Mouse (Mus musculus) embryonic facial prominence, embryonic 10.5 days (tissue): ENCODE measurements around the gene Gtf2h4. TPM values are rescaled to one million over a fixed set of nuclear protein-coding genes. Genes with fewer than 3 reads are reported as not detected.

Source experiments
- DNase-seq: peaks from one replicate; pipeline ENCODE4 v3.0.0-alpha.2; 2017; ENCODE audit warnings: low spot score
- H3K27ac ChIP-seq: fragments of 300-500 bp; sonication (generic); replicated peaks from 2 replicates; pipeline ENCODE4 v1.5.1; 2016; ENCODE audit warnings: mild to moderate bottlenecking
- H3K27me3 ChIP-seq: fragments of 300-500 bp; sonication (generic); replicated peaks from 2 replicates; pipeline ENCODE4 v1.6.1; 2016; ENCODE audit warnings: low read depth, mild to moderate bottlenecking; ENCODE audit not compliant: poor library complexity, severe bottlenecking
- H3K36me3 ChIP-seq: fragments of 300-500 bp; sonication (generic); replicated peaks from 2 replicates; pipeline ENCODE4 v1.6.1; 2016; ENCODE audit warnings: mild to moderate bottlenecking, moderate library complexity
- H3K4me1 ChIP-seq: fragments of 300-500 bp; sonication (generic); 2 replicates; pipeline ENCODE4 v1.6.1; 2016
- H3K4me3 ChIP-seq: fragments of 300-500 bp; sonication (generic); 2 replicates; pipeline ENCODE4 v1.5.1; 2016; ENCODE audit warnings: mild to moderate bottlenecking, moderate library complexity
- H3K9me3 ChIP-seq: fragments of 300-500 bp; sonication (generic); 2 replicates; pipeline ENCODE4 v1.6.1; 2016; ENCODE audit warnings: mild to moderate bottlenecking
- WGBS: fragments of 180-500 bp; shearing (Covaris S2); methylation state at CpG from one replicate; pipeline ENCODE4 v1.1.7; 2016; 5-methylcytosine and 5-hydroxymethylcytosine counted together
- polyA plus RNA-seq: library from polyadenylated mRNA; unstranded; fragments of >200 nt; fragmentation: Nextera tagmentation; extraction: Ambion mirVana; gene quantifications from 2 replicates; pipeline ENCODE4 v1.2.1, GENCODE M21; 2016

The Gtf2h4 gene
- polyA plus RNA-seq, 1 experiment from 2014 or later: 57.6 TPM

DNA sequence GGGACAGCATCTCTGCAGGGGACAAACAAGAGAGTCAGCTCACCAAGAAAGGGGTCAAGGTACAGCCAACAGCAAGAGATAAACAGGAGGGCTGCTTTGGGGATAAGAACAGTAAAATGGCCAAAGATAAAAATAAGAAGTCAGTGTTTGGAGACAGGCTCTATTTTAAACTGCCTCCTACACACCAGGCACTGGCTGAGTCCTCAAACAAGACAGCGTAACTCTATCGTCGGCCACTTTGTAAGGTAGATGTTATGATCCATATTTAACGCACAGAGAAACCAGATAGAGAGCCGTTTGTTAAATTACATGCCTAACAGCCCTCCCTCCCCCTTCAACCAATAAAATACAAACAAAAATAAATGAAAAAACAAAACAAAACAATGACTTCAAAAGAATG lies 20.4 kb upstream of the Gtf2h4 start:
- Histone ChIP-seq H3K9me3 (peaks cover 7% of the 10 kb centered on the region), H3K27ac (no peak overlapping the region), H3K4me1 (peaks cover 23% of the 10 kb centered on the region), H3K27me3 (peaks cover 24% of the 10 kb centered on the region), H3K4me3 (no peak overlapping the region), H3K36me3 (peaks cover 64% of the 10 kb centered on the region)
- 93% methylated on average over 5 of the region's 5 CpGs for WGBS
- no peak for DNase-seq

DNA sequence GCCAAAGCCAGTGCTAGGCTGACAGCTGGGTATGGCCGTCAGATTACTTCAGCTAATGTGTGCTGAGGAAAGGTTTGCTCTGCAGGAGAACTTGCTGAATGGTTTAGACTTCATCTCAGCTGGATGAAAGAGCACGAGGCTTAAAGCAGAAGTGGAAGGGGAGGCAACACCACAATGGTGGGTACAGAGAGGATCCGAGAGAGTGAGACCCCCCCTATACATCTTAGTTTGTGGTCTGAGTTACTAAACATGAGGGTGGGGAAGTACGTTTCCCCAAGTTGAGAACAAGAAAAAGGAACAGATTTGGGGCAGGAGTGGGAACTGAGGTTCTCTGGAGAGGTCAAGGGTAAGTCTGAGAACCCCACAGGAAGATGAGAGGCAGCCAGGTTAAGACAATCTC lies 18.8 kb upstream of the Gtf2h4 start:
- peaks cover 79% of the 10 kb centered on the region for H3K36me3 ChIP-seq
- no peak overlapping the region for H3K4me3 ChIP-seq
- H3K27ac ChIP-seq: no peak overlapping the region
- peaks cover 8% of the 10 kb centered on the region for H3K27me3 ChIP-seq
- peaks cover 9% of the 10 kb centered on the region for H3K4me1 ChIP-seq
- no peak for DNase-seq
- 81% methylated on average over 4 of the region's 4 CpGs for WGBS
- H3K9me3 ChIP-seq: peaks cover 7% of the 10 kb centered on the region

DNA sequence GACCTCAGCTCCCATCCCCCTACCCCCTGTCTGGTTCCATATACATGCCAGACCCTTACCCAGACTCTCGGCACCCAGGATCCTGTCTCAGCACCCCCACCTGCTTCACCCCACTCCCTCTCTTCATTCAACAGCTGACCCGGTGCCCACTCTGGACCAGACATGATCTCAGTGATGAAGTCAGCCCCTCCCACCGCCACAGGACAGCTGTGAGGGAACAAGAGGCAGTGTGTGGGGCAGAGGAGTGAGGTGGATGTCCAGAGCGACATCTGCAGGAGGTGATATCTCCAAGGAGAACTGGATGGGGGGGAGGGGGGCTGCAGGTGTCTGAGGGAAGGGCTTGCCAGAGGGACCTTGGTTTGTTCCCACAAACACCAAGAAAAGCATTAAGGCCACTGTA lies 18.3 kb upstream of the Gtf2h4 start:
- 0 out of 2 replicates have a peak, but pooled peaks cover 8% of the 10 kb centered on the region for H3K27me3 ChIP-seq
- peaks cover 84% of the 10 kb centered on the region for H3K36me3 ChIP-seq

DNA sequence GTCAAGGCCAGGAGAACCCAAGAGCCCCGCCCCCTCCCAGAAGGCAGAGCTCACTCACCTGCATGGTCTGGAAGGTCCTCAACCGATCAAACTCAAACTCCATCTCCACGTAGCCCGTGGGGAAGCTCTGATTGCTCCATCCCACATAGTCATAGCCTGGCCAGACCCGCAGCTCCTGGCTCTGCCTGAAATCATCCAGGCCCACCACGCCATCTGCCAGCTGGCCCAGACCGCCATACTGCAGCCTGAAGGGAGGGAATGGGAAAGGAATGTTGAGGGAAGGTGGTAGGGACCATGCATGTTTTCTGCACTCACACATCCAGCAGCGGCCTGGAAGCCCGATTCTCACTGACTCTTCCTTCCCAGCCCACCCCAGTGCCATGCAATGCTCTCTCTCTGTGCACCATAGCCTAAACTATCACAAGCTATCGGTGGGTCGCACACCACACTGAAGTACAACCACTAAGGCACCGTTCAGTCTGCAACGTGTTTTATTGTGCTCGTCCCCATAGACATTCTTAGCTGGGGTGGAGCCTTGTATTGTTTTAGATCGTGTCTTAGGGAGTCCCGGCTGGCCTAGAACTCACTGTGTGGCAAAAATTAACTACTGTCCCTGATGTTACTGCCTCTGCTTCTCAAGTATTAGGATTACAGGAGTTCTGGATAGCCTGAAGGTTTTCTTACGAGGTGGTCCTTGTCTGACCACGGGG lies 16.6 kb upstream of the Gtf2h4 start:
- Histone ChIP-seq H3K9me3 (peaks cover under 1% of the 10 kb centered on the region; the same call in 1 of the 2 replicates), H3K27me3 (peaks cover 16% of the 10 kb centered on the region), H3K27ac (no peak overlapping the region), H3K36me3 (peaks cover 92% of the 10 kb centered on the region), H3K4me3 (no peak overlapping the region), H3K4me1 (peaks cover 13% of the 10 kb centered on the region)
- DNase-seq: no peak
- WGBS: 91% methylated on average over 18 of the region's 18 CpGs

More for the DNA sequence above, 18.3 kb upstream of the Gtf2h4 start:
- no peak for DNase-seq
- Histone ChIP-seq H3K27ac (no peak overlapping the region), H3K9me3 (peaks cover 7% of the 10 kb centered on the region), H3K4me3 (no peak overlapping the region; the same call in 1 of the 2 replicates), H3K4me1 (peaks cover 4% of the 10 kb centered on the region; the same call in 1 of the 2 replicates)
- 79% methylated on average over 4 of the region's 4 CpGs for WGBS

DNA sequence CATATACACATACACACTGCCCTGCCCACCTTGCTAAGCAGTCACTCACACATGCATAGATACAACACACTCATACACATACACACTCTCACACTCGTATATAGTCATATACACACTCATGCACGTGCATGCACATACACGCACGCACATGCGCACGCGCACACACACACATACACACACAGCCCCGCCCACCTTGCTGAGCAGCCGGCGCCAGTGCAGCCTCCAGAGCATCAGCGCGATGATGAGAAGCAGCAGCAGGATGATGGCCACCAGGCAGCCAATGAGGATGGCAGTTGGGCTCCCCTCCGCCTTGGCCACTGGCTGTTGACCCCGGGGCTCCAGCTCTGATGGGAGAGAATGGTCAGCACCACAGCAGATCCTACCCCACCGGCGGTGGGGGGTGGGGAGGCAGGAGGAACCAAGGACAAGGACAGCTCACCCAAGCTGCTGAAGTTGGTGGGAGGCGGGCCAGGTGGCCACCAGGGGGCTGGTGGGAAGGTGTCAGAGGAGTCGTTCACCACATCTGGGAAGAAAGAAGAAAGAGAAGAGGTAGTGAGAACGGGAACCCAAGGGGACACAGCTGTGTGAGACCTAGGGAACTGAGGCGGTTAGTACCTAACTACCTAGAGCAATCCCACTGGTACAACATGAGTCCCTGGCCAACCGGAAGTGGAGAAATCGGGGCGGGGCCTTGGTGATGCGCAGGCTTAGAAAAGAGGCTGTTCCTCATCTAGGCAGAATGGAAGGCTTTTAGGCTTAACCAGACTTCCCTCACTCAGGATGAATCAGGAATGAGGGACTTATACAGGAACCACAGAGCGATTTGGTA lies 15.0 kb upstream of the Gtf2h4 start:
- DNase-seq: no peak
- H3K27me3 ChIP-seq: peaks cover 16% of the 10 kb centered on the region
- H3K4me3 ChIP-seq: no peak overlapping the region
- H3K36me3 ChIP-seq: peaks cover 100% of the 10 kb centered on the region
- H3K27ac ChIP-seq: no peak overlapping the region
- no peaks in the 10 kb centered on the region for H3K9me3 ChIP-seq
- WGBS: 87% methylated on average over 25 of the region's 25 CpGs
- H3K4me1 ChIP-seq: peaks cover 14% of the 10 kb centered on the region

DNA sequence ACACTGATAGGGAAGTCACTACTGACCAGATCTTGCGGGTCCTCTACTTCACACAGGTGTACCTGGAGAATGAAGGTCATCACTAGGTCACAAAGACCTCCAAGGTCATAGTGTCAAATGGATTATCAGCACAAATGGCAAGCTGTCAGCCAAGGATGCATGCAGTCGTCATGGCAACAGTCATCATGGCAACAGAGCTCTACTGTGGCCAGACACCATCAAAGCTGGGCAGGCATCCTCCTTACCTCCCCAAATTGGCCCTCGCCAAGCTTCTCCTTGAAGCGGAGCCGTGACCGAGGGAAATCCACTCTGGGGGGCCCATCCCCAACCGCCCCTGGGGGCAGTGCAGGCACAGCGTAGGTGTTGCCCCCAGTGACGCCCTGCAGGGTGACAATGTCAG lies 11.5 kb upstream of the Gtf2h4 start:
- H3K9me3 ChIP-seq: no peaks in the 10 kb centered on the region
- peaks cover 21% of the 10 kb centered on the region for H3K4me1 ChIP-seq
- no peak overlapping the region for H3K4me3 ChIP-seq
- H3K27me3 ChIP-seq: peaks cover 16% of the 10 kb centered on the region
- H3K27ac ChIP-seq: no peak overlapping the region
- DNase-seq: no peak
- WGBS: 82% methylated on average over 9 of the region's 9 CpGs
- H3K36me3 ChIP-seq: peaks cover 96% of the 10 kb centered on the region

DNA sequence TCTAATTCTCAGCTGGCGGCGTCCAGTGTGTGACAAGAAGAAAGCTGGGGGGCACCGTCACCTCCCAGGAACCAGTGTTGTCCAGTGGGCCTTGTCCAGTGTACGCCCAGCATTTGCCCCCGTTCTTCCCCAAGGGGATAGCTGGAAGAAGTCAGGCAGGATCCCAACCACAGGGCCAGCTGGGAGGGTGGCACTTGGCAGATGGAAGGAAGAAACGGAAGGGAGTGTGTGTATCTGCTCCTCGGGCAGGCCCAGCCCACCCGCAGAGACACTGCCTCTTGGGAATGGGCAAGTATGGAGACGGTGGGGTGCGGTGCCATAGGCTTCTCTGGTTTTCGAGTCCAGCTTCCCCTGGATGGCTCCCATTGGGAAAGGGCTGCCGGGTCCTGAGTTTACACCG lies 8.4 kb upstream of the Gtf2h4 start:
- H3K4me3 ChIP-seq: no peak overlapping the region; the same call in 1 of the 2 replicates
- H3K9me3 ChIP-seq: no peaks in the 10 kb centered on the region
- H3K4me1 ChIP-seq: peaks cover 21% of the 10 kb centered on the region
- H3K27ac ChIP-seq: no peak overlapping the region
- 88% methylated on average over 13 of the region's 13 CpGs for WGBS
- peaks cover 65% of the 10 kb centered on the region for H3K36me3 ChIP-seq
- no peak for DNase-seq
- peaks cover 12% of the 10 kb centered on the region for H3K27me3 ChIP-seq

DNA sequence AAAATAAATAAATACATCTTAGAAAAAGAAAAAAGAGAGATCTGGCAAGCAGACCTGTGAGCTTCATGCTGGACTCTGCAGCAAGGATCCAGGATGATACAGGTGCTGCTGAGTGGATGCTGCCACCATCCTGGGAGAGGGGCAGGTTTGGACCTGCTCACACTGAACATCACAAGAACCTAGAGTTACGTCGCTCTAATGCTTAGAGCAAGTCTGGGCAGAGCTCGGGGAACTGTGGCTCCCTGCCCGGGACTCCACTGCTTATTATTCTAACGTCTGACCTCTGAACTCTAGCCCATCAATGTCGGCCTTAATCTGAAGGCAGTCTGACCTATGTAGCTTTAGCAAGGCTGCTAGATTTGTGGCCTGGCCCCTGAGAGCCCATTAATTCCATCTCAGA lies 7.1 kb upstream of the Gtf2h4 start:
- Histone ChIP-seq H3K27me3 (no peaks in the 10 kb centered on the region), H3K36me3 (peaks cover 51% of the 10 kb centered on the region), H3K9me3 (no peaks in the 10 kb centered on the region), H3K4me1 (peaks cover 11% of the 10 kb centered on the region), H3K4me3 (no peak overlapping the region), H3K27ac (no peak overlapping the region)
- peak; percentile 43 for DNase-seq
- 24% methylated on average over 6 of the region's 6 CpGs for WGBS

DNA sequence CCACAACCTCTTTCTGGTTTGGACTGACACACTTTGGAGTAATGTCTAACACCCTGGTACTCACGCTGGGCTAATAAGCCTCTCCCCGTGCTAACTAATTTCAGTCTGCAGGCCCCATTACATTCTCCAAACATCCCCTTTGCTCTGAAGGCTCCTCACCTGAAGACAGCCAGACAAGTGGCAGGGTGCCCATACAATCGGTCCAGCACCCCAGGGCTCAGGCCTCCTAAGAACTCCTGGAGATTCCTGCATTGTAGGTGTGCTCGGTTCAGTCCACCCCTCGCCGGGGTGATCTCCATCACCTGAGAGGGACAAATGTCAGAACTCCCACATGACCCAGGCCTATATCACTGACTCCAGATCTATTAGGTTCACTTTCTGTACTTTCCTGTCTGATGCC lies 1.0 kb downstream of the Gtf2h4 start:
- WGBS: 89% methylated on average over 6 of the region's 6 CpGs

DNA sequence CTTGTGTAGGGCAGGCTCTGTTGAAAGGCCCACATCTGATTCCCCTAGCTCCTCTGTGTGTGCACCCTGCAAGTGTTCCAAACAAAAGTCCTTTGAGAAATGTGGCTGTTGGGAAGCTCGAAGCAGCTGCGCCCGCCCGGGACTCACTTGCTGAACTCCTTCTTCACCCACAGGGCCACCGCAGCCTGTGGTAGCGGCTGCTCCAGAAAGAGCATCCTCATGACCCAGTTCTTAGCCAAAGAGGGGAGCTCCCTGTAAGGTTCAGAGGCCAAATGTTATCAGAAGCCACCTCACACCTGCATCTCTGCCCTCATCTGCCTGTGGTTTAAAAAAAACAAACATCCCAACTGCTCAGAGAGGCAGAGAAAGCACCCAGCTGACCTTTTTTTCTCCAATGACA lies 1.7 kb downstream of the Gtf2h4 start:
- Histone ChIP-seq H3K4me1 (peaks cover 22% of the 10 kb centered on the region), H3K27me3 (no peaks in the 10 kb centered on the region), H3K27ac (no peak overlapping the region), H3K4me3 (no peak overlapping the region), H3K9me3 (no peaks in the 10 kb centered on the region), H3K36me3 (peaks cover 26% of the 10 kb centered on the region)
- 91% methylated on average over 6 of the region's 6 CpGs for WGBS
- DNase-seq: no peak

More for the DNA sequence above, 1.0 kb downstream of the Gtf2h4 start:
- no peak for DNase-seq
- H3K9me3 ChIP-seq: no peaks in the 10 kb centered on the region
- H3K4me3 ChIP-seq: peak overlapping the region; percentile 70
- H3K27me3 ChIP-seq: no peaks in the 10 kb centered on the region
- H3K36me3 ChIP-seq: peaks cover 26% of the 10 kb centered on the region
- peaks cover 18% of the 10 kb centered on the region for H3K4me1 ChIP-seq
- no peak overlapping the region for H3K27ac ChIP-seq

DNA sequence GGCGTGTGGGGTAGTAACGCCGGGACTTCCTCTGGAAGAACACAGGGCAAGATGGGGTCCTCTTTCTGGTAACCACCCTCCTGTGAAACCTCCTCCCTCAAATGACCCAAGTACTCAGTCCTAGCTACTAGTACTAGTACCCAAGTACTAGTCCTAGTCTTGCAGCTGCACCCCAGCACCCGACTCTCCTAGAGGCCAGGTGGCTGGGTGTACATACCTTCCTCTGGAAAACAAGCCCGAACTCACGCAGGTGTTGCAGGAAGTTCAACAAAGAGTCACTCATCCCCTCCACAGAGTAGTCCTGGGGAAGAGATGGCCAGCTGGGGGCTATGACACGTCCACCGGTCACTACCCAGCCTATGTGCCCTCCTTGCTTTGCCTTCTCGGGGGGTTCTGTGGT lies 3.8 kb downstream of the Gtf2h4 start:
- H3K27me3 ChIP-seq: no peaks in the 10 kb centered on the region
- H3K4me1 ChIP-seq: peaks cover 32% of the 10 kb centered on the region
- no peaks in the 10 kb centered on the region for H3K9me3 ChIP-seq
- H3K36me3 ChIP-seq: peaks cover 39% of the 10 kb centered on the region
- DNase-seq: no peak
- no peak overlapping the region for H3K27ac ChIP-seq
- 93% methylated on average over 9 of the region's 9 CpGs for WGBS
- 0 out of 2 replicates have a peak overlapping the region, but pooled peaks have one; percentile 12 for H3K4me3 ChIP-seq

DNA sequence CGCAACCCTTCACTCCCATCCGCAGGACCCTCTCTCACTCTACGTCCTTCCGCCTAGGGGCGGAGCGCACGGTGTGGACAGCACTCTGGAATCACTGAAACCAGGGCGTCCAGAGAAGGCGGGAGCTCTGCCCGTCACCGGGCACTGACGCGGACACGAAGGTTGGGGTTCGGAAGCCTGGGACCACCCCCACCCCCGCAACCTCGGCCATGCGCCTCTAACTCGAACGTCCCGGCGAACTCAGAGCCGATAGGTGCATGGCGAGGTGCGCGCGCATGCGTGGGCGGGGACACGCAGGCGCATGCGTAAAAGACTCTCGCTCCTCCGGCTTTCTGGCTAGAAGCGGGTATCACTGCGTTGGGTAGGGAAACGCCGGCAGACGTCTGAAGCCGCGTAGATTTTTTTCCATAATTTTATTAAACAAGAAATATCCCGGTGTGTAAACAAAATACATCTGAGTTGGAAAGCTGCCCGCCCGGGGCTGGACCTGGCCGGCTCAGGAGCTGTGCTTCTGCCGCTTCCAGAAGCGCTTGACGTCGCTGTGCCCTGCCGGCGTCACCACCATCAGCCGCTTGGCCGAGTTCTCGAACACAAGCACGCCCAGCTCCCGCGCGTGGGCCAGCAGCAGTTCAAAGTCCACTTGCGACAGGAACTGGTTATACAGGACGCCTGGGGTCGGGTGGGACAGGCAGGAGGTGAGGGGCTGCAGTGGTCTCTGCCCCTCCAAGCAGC lies 6.0 kb downstream of the Gtf2h4 start, which contains the start of gene Vars2:
Vars2 (minus strand) TSS at position 259 of the 732 bp plus-strand sequence.
- H3K4me3 ChIP-seq: peak within 1 kb of the TSS; percentile 80
- peak within 1 kb of the TSS; percentile 94 for H3K27ac ChIP-seq
- peaks cover 24% of the 10 kb centered on the region for H3K4me1 ChIP-seq
- peaks cover 59% of the 10 kb centered on the region for H3K36me3 ChIP-seq
- H3K27me3 ChIP-seq: no peaks in the 10 kb centered on the region
- no peaks in the 10 kb centered on the region for H3K9me3 ChIP-seq
- under 1% methylated on average over 61 of the region's 61 CpGs for WGBS
- DNase-seq: peak; percentile 97
